Mouse (Mus musculus): ENCODE measurements at regions not wholly inside any gene's neighbourhood (a gene's known extent, or its start where the extent isn't known, plus 50 kb on each side); places are given as distances from the start of the nearest gene placed in this dataset.

- intact Hi-C loops (cut with DNase I): no loop called here
Measured at GRCm38 (mm10) chr6:51156836-51157370, 275.6 kb upstream of the Nfe2l3 start.

GRCm38 (mm10) chr6:51161149-51161548 lies 271.3 kb upstream of the Nfe2l3 start:
- intact Hi-C loops (cut with DNase I): no loop called here

- intact Hi-C loops (cut with DNase I): no loop called here
Measured at GRCm38 (mm10) chr6:51162208-51163082, 270.0 kb upstream of the Nfe2l3 start.

DNA sequence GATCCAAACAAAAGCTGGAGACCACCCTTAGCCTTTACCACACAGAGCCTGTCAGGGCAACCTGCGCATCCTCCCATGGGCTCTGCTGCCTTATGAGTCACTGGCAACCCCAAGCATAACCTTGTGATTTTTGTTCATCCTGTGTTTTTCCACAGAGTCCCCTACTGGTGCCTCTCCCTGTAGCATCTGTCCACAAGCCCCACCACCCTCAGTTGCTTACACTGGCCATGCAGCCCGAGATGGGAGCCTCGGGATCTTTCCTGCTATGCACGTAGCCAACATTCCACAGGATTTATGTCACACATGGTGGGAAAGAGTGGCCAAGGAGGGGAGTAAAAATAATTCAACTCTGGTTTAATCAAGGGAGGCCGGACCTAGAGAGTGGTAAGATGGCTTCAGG lies 269.2 kb upstream of the Nfe2l3 start:
- intact Hi-C loops (cut with DNase I): no loop called here

DNA sequence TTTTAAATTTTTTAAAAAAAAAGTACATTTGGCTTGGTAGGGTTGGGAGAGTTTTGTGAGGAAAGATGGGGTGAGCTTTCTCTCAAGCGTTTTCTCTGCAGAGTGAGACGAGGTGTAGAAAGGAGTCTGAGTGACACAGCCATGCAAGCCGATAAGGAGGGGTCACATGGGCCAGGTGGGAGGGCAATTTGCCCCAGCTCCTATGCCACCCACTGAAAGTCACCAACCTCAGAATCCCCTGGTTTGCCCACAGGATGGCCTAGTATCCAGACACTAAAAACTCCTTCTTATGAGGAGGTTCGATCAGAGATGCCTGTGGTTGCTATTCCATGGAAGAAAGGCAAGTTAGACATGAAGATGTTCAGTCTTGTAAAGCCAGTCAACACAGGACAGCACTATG lies 268.6 kb upstream of the Nfe2l3 start:
- intact Hi-C loops (cut with DNase I): no loop called here

DNA sequence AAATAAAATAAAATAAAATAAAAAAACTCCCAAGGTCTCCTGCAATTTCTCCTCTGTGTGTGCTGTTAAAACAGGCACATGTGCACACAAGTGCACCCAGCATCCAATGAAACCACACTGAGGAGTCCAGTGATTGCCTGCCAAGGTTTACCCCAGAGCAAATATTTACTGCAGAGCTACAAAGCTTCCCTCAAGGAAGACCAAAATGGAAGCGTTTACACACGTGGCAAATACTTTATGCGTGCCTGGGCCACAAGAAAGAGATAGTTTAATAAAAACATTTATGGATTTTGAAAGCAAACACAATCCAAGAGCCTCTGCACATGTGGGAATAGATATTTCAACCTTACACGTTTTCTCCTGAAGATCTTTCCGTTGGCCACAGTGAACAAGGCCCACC lies 265.4 kb upstream of the Nfe2l3 start:
- intact Hi-C loops (cut with DNase I): loop anchor here (5.0 kb wide), 1 partner anchor 485 kb away; no protein-coding TSS in a partner anchor

GRCm38 (mm10) chr6:51168048-51168447 lies 264.4 kb upstream of the Nfe2l3 start:
- intact Hi-C loops (cut with DNase I): loop anchor here (2.0 to 5.0 kb wide), 3 partner anchors 229 to 486 kb away; no protein-coding TSS in a partner anchor

DNA sequence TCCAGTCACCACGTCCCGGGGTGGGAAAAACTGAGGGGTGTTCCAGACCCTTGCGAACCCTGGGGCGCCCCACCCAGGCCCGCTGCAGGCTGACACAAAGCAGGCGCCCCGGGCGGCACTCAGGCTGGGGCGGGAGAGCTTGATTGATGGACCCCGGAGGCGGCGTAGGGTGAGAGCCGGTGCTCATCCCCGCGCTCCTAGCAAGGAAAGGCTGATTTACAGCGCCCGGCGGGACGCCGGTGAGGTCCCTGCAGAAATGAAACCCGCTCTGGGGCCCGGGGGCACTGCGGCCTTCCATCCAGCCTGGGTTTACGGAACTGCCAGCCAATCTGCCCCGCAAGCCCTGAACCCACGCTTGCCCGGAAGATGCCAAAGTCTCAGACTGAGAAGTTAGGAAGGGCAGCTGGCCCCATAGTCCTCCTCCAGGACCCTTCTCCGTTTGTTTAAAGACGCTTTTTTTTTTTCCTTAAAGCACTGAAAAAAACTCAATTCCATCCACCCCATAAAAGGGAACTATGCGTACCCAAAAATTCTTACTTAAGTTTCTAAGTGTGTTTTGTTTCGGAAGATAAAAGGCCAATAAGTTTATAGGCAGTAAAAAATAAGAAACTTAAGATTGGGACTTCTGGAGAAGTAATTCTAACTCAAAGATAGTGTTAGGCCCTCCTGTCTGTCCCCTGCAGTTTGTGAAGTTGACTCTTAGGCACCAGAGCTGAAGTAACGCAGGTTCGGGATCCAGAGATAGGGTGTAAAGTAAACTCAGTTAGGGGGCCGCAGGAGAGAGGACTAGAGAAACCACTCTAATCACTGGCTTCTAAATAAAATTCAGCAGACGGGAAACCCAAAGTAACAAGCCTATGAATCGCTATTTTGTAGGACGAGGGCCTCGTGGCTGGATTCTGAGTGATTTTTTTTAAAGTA lies 263.4 kb upstream of the Nfe2l3 start:
- intact Hi-C loops (cut with DNase I): loop anchor here (2.0 to 5.0 kb wide), 3 partner anchors 230 to 487 kb away; no protein-coding TSS in a partner anchor

- intact Hi-C loops (cut with DNase I): loop anchor here (2.0 to 5.0 kb wide), 3 partner anchors 231 to 488 kb away; no protein-coding TSS in a partner anchor
Measured at GRCm38 (mm10) chr6:51169971-51170411, 262.5 kb upstream of the Nfe2l3 start.

GRCm38 (mm10) chr6:51170414-51170813 lies 262.1 kb upstream of the Nfe2l3 start:
- intact Hi-C loops (cut with DNase I): no loop called here

GRCm38 (mm10) chr6:51170871-51171270 lies 261.6 kb upstream of the Nfe2l3 start:
- intact Hi-C loops (cut with DNase I): no loop called here

DNA sequence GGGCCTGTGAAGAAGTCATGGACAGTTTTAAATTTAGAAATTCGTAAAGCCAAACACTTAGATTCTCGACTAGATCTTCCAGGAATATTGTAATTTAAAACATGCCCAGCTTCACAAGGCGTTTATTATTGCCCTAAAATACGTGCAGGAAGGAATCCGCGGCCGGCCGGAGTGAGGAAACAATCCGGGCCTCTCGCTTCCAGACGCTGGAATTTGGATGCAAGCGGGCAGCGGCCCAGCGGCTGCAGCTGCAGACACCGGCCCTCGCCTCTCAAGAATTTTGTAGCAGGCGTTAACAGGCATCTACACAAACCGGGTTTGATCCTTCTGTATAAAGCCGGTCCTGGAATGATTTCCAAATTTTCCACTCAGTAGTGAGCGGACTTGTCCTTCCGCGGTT lies 260.7 kb upstream of the Nfe2l3 start:
- intact Hi-C loops (cut with DNase I): no loop called here

GRCm38 (mm10) chr6:51172331-51172791 lies 260.1 kb upstream of the Nfe2l3 start:
- intact Hi-C loops (cut with DNase I): no loop called here

DNA sequence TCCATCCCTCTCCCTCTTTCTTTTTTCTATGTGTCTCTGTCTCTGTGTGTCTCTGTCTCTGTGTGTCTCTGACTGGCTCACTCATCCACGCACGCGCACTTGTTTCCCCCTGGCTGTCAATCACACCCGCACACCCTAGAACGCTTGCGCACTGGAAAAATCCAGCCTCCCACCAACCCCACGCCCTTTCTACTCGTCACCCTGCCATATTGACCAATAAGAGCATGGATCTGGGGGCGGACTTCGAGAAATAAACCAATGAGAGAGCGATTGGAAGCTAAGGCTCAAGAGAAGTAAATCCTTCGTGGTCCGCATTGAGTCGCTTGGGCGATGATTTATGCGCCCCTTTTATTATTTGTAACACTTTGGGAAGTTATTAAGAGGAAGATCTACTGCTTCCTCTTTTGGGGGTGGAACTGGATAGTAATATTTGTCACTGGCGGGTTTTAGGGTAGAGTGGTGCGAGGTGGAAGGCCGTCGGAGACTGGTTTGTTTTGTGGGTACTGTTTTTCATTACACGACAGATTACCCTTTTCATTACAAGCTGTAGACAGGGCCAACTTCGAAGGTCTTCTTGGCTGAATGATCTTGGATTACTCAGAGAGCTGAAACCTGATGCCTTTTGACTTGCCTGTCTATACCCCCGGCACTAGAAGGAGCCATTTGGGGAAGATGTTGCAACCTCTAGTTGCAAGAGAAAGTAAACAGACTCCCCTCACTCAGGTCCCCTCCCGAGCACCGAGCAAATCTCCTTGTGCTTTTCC lies 259.4 kb upstream of the Nfe2l3 start:
- intact Hi-C loops (cut with DNase I): no loop called here

DNA sequence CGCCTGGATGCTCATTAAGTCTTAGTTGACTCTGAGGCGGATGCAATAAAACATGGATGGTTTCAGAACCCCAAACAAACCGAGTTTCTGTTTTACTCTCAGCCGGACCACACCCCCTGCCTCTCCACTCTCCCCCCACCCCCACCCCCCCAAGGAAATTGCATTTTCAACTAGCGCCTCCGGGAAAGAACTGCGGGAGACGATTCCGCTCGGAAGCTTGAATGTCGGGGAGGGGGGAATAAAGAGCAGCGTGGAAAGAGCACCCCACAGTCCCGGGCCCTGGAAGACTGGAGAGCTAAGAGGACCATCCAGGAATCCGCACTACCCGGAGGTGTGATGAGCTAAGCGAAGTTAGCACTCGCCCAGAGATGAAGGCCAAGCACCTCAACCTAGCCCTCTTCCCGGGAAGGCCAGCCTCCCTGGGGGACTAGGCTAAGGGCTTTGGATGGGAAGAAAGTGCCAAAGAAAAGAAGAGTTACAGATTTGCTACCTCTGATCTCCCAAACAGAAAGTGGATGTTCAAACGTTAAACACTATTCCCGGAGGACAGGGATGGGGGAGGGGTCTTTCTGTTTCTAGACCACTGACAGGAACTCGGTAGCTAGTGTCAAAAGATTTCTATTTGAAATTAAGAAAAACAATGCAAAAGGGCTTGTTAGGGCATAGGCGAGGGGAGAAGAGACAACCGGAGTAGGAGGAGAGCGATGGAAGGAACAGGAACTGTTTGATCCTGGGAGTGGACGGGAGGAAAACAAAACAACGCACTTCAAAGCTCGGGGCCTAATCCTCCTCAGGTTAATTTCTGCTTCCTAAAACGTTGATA lies 258.6 kb upstream of the Nfe2l3 start:
- intact Hi-C loops (cut with DNase I): no loop called here

- intact Hi-C loops (cut with DNase I): loop anchor here (5.0 kb wide), 1 partner anchor 1957 kb away; no protein-coding TSS in a partner anchor
Measured at GRCm38 (mm10) chr6:51174443-51175021, 257.9 kb upstream of the Nfe2l3 start.

GRCm38 (mm10) chr6:51175616-51176590 lies 256.6 kb upstream of the Nfe2l3 start:
- intact Hi-C loops (cut with DNase I): loop anchor here (5.0 kb wide), 1 partner anchor 1959 kb away; no protein-coding TSS in a partner anchor
